Mouse (Mus musculus) neural tube, embryonic 11.5 days (tissue): ENCODE data around the gene Znrf2. TPM values are rescaled to one million over a fixed set of nuclear protein-coding genes. Genes with fewer than 3 reads are reported as not detected.
"Not testable (repeated sequence)": the region's sequence is repeated elsewhere in the genome, so short reads cannot be mapped to it uniquely, and the experiment has no call there.

Experiments
- ATAC-seq: fragments of 200-750 bp; cut with Nextera tagmentation; 2 replicates; pipeline ENCODE4 v1.8.0; 2017; ENCODE audit warnings: moderate number of reproducible peaks, mild to moderate bottlenecking, moderate TSS enrichment, moderate library complexity; ENCODE audit not compliant: insufficient read depth, low FRiP score, low TSS enrichment
- DNase-seq: peaks from one replicate; pipeline ENCODE4 v3.0.0-alpha.2; 2015; ENCODE audit warnings: low spot score
- H3K27ac ChIP-seq: fragments of 300-500 bp; sonication (generic); 2 replicates; pipeline ENCODE4 v1.5.1; 2014; ENCODE audit warnings: low read depth, mild to moderate bottlenecking, low read length
- H3K27me3 ChIP-seq: fragments of 300-500 bp; sonication (generic); 2 replicates; pipeline ENCODE4 v1.6.1; 2014; ENCODE audit warnings: mild to moderate bottlenecking, low read length, mixed read lengths; ENCODE audit not compliant: control insufficient read depth, insufficient read depth
- H3K36me3 ChIP-seq: fragments of 300-500 bp; sonication (generic); 2 replicates; pipeline ENCODE4 v1.6.1; 2014; ENCODE audit warnings: mild to moderate bottlenecking, low read length, moderate library complexity, mixed read lengths; ENCODE audit not compliant: control insufficient read depth, insufficient read depth
- H3K4me1 ChIP-seq: fragments of 300-500 bp; sonication (generic); 2 replicates; pipeline ENCODE4 v1.6.1; 2014; ENCODE audit warnings: low read length, mixed read lengths; ENCODE audit not compliant: control insufficient read depth, insufficient read depth
- H3K4me2 ChIP-seq: fragments of 300-500 bp; sonication (generic); 2 replicates; pipeline ENCODE4 v1.6.1; 2014; ENCODE audit warnings: low read depth, mild to moderate bottlenecking, moderate library complexity
- H3K4me3 ChIP-seq: fragments of 300-500 bp; sonication (generic); 2 replicates; pipeline ENCODE4 v1.5.1; 2014; ENCODE audit warnings: low read depth, low read length
- H3K9ac ChIP-seq: fragments of 300-500 bp; sonication (generic); 2 replicates; pipeline ENCODE4 v1.6.1; 2014; ENCODE audit warnings: mild to moderate bottlenecking, low read length
- H3K9me3 ChIP-seq: fragments of 300-500 bp; sonication (generic); 2 replicates; pipeline ENCODE4 v1.6.1; 2016; ENCODE audit warnings: low read length; ENCODE audit not compliant: control insufficient read depth
- WGBS: fragments of 180-500 bp; shearing (Covaris S2); extraction: QIAGEN DNeasy Blood & Tissue Kit; methylation state at CpG from one replicate; pipeline ENCODE4 v1.1.7; 2014; 5-methylcytosine and 5-hydroxymethylcytosine counted together
- polyA plus RNA-seq: library from polyadenylated mRNA; unstranded; fragments of >200 nt; fragmentation: Nextera tagmentation; extraction: Ambion mirVana; gene quantifications from 2 replicates; pipeline ENCODE4 v1.2.1, GENCODE M21; 2014

Gene Znrf2
- polyA plus RNA-seq, 1 experiment from 2014 or later: 2.5 TPM

DNA sequence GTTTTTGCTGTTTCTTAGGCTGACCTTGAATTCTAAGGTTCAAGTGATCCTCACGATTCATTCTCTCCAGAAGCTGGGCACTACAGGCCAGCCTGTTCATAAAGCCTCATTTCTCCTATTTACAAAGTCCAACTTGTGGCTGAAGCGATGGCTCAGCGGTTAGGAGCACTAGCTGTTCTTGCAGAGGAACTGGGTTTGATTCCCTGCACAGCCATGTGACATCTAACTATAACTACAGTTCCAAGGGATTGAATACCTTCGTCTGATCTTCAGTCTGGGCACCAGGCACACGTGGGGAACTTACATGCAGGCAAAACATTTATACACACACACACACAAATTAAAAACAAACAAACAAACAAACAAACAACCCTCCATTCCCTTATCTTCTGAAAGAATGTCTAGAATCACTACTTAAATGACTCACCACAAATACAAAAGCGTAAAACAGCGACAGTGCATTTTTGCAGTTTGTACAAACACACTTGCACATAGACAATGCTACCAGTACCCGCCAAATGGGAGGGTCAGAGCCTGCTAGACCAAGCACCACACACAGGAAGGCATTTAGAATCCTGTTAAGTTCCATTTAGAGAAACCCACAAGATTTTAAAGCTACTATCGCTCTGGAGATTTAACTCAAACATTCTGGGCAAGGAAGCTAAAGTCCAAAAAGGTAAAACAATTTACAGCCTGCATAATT is 1.1 kb upstream of the Znrf2 start:
- peaks cover 15% of the 10 kb centered on the region for H3K4me1 ChIP-seq
- H3K27ac ChIP-seq: no peak overlapping the region
- H3K4me2 ChIP-seq: no peak overlapping the region; the same call in 1 of the 2 replicates
- 89% methylated on average over 9 of the region's 9 CpGs for WGBS
- ATAC-seq: no peak
- H3K9ac ChIP-seq: no peak overlapping the region
- no peaks in the 10 kb centered on the region for H3K9me3 ChIP-seq
- DNase-seq: no peak
- H3K4me3 ChIP-seq: no peak overlapping the region
- H3K36me3 ChIP-seq: no peaks in the 10 kb centered on the region
- no peaks in the 10 kb centered on the region for H3K27me3 ChIP-seq

GRCm38 (mm10) chr6:54817266-54817767 is 601 bp downstream of the Znrf2 start:
- under 1% methylated on average over 24 of the region's 39 CpGs for WGBS
- peak; percentile 64 for ATAC-seq
- no peaks in the 10 kb centered on the region for H3K27me3 ChIP-seq

GRCm38 (mm10) chr6:54818389-54818788 is 1.7 kb downstream of the Znrf2 start:
- H3K36me3 ChIP-seq: no peaks in the 10 kb centered on the region
- no peak overlapping the region for H3K27ac ChIP-seq
- peak overlapping the region; percentile 67 for H3K4me2 ChIP-seq
- H3K9me3 ChIP-seq: no peaks in the 10 kb centered on the region
- peak overlapping the region; percentile 86 for H3K4me3 ChIP-seq
- H3K4me1 ChIP-seq: peaks cover 15% of the 10 kb centered on the region
- DNase-seq (no peak), ATAC-seq (no peak)
- no peaks in the 10 kb centered on the region for H3K27me3 ChIP-seq
- 58% methylated on average over 2 of the region's 2 CpGs for WGBS
- H3K9ac ChIP-seq: no peak overlapping the region

More at GRCm38 (mm10) chr6:54817266-54817767, 601 bp downstream of the Znrf2 start:
- H3K9me3 ChIP-seq: no peaks in the 10 kb centered on the region
- peaks cover 15% of the 10 kb centered on the region for H3K4me1 ChIP-seq
- no peaks in the 10 kb centered on the region for H3K36me3 ChIP-seq
- H3K4me2 ChIP-seq: peak overlapping the region; percentile 67
- H3K4me3 ChIP-seq: peak overlapping the region; percentile 86
- peak; percentile 72 for DNase-seq
- H3K9ac ChIP-seq: peak overlapping the region; percentile 81
- H3K27ac ChIP-seq: peak overlapping the region; percentile 99

- H3K9ac ChIP-seq: no peak overlapping the region
- no peak overlapping the region for H3K27ac ChIP-seq
- no peaks in the 10 kb centered on the region for H3K36me3 ChIP-seq
- ATAC-seq (no peak), DNase-seq (no peak)
- H3K4me2 ChIP-seq: no peak overlapping the region
- no peaks in the 10 kb centered on the region for H3K27me3 ChIP-seq
- 42% methylated on average over 4 of the region's 4 CpGs for WGBS
- no peaks in the 10 kb centered on the region for H3K9me3 ChIP-seq
- H3K4me3 ChIP-seq: no peak overlapping the region
- H3K4me1 ChIP-seq: peaks cover 15% of the 10 kb centered on the region
Measured at GRCm38 (mm10) chr6:54819272-54819671, 2.6 kb downstream of the Znrf2 start.

DNA sequence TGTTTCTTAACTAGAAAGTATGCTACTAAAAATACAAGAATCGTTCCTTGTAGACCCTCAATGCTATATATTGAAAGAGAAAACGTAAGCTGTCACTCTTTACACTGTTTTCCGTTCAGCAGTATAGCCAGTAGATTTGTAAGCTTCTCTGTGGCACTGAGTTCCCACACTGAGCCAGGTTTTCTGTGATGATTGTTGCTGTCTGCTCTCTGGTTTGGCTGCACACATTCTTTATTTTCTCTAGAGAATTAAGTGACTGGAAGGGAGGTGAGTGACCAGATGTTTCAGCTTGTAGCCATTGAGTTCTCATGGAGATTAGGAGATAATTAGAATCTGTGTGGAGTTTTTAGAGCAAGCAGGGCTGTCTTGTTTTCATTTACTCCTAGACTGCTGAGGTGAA is 3.0 kb downstream of the Znrf2 start:
- no peak overlapping the region for H3K4me2 ChIP-seq

DNA sequence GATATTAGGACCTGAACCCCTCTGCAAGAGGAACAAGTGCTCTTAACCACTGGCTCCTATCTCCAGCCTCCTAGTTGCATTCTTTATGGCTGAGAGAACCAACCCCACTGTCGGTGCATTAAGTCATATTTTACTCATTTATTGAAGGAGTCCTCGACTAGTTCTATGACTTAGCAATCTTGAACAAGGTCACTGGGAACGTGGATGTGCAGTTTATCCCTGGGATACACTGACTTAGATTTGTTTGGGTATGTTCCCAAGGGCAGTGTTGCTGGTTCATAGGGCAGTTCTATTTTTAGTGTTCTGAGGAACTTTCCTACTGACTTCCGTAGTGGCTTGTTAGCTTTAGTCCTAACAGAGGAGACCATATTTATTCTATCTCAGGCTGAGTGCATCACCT is 5.6 kb downstream of the Znrf2 start:
- ATAC-seq (no peak), DNase-seq (no peak)
- Histone ChIP-seq H3K9me3 (no peaks in the 10 kb centered on the region), H3K4me3 (no peak overlapping the region), H3K4me2 (no peak overlapping the region), H3K27me3 (no peaks in the 10 kb centered on the region), H3K4me1 (peaks cover 15% of the 10 kb centered on the region), H3K36me3 (no peaks in the 10 kb centered on the region), H3K9ac (no peak overlapping the region), H3K27ac (no peak overlapping the region)
- 87% methylated on average over 4 of the region's 4 CpGs for WGBS

More for the DNA sequence above, 3.0 kb downstream of the Znrf2 start:
- DNase-seq (no peak), ATAC-seq (no peak)
- Histone ChIP-seq H3K27me3 (no peaks in the 10 kb centered on the region), H3K36me3 (no peaks in the 10 kb centered on the region), H3K9ac (no peak overlapping the region), H3K4me3 (no peak overlapping the region), H3K9me3 (no peaks in the 10 kb centered on the region), H3K27ac (no peak overlapping the region), H3K4me1 (peaks cover 15% of the 10 kb centered on the region)
- WGBS: 59% methylated on average over 3 of the region's 3 CpGs

- H3K27ac ChIP-seq, H3K4me3 ChIP-seq, DNase-seq, ATAC-seq, H3K9me3 ChIP-seq, H3K4me1 ChIP-seq, H3K9ac ChIP-seq, H3K4me2 ChIP-seq, H3K36me3 ChIP-seq, H3K27me3 ChIP-seq: not testable (repeated sequence)
- WGBS: 98% methylated on average over 2 of the region's 2 CpGs
Measured at GRCm38 (mm10) chr6:54824561-54824960, 7.8 kb downstream of the Znrf2 start.

- Histone ChIP-seq H3K4me2 (no peak overlapping the region), H3K36me3 (no peaks in the 10 kb centered on the region), H3K9ac (no peak overlapping the region), H3K4me1 (no peaks in the 10 kb centered on the region), H3K4me3 (no peak overlapping the region), H3K27ac (no peak overlapping the region), H3K9me3 (no peaks in the 10 kb centered on the region), H3K27me3 (no peaks in the 10 kb centered on the region)
- 83% methylated on average over 5 of the region's 5 CpGs for WGBS
- no peak for DNase-seq
- no peak for ATAC-seq
Measured at GRCm38 (mm10) chr6:54827481-54827880, 10.8 kb downstream of the Znrf2 start.

- no peak for ATAC-seq
- Histone ChIP-seq H3K9ac (no peak overlapping the region), H3K4me2 (no peak overlapping the region), H3K36me3 (no peaks in the 10 kb centered on the region), H3K4me1 (no peaks in the 10 kb centered on the region), H3K4me3 (no peak overlapping the region), H3K27me3 (no peaks in the 10 kb centered on the region), H3K27ac (no peak overlapping the region), H3K9me3 (no peaks in the 10 kb centered on the region)
- WGBS: 89% methylated on average over 1 of the region's 1 CpGs
- DNase-seq: no peak
Measured at GRCm38 (mm10) chr6:54828274-54828673, 11.6 kb downstream of the Znrf2 start.
